Comparison of ENCODE assay signal across 7 mouse cellular contexts in genomic region chr11:72489397-72489796, GRCm38 (mm10). TPM values are rescaled to one million over a fixed set of nuclear protein-coding genes. Genes with fewer than 3 reads are reported as not detected.
DNase-seq lines count a peak whose midpoint lies in the region; ATAC-seq and TF ChIP-seq lines count a peak whose summit lies in the region.

No protein-coding gene starts in this region.

- H3K9ac ChIP-seq in hindbrain, embryonic 11.5 days (ENCODE audit: low read depth, low read length) = peak overlapping the region; percentile 79
- H3K9ac ChIP-seq in midbrain, embryonic 13.5 days (replicated peaks) = peak overlapping the region; percentile 93

- peak; percentile 26 for ATAC-seq in hindbrain, embryonic 11.5 days (ENCODE audit: low FRiP score)
- ATAC-seq in midbrain, embryonic 13.5 days = no peak

- no peak for TF ChIP-seq CTCF in layer of hippocampus, adult 2 months (conservative IDR thresholded peaks at IDR 0.05)

- peak overlapping the region; percentile 82 for H3K4me2 ChIP-seq in hindbrain, embryonic 11.5 days (replicated peaks; ENCODE audit: low read depth, low read length)
- H3K4me2 ChIP-seq in midbrain, embryonic 13.5 days (replicated peaks) = peak overlapping the region; percentile 82

- H3K4me3 ChIP-seq in layer of hippocampus, adult 2 months = peak overlapping the region; percentile 65
- H3K4me3 ChIP-seq in embryonic facial prominence, embryonic 10.5 days = peak overlapping the region; percentile 71
- H3K4me3 ChIP-seq in hindbrain, embryonic 11.5 days (ENCODE audit: low read depth, low read length) = peak overlapping the region; percentile 62
- peak overlapping the region; percentile 75 for H3K4me3 ChIP-seq in midbrain, embryonic 13.5 days (replicated peaks)

- DNase-seq in layer of hippocampus, adult 2 months (ENCODE audit: low spot score in 2 of 2) = no peak
- no peak for DNase-seq in layer of hippocampus, postnatal 10 days (ENCODE audit: low spot score in 2 of 2)
- DNase-seq in embryonic facial prominence, embryonic 10.5 days (ENCODE audit: low spot score) = no peak
- DNase-seq in hindbrain, embryonic 11.5 days (ENCODE audit: low spot score) = no peak
- DNase-seq in frontal cortex, adult 2 months (ENCODE audit: extremely low spot score in 1 of 2, low spot score in 1 of 2) = no peak
- no peak for DNase-seq in frontal cortex, postnatal 25 days (ENCODE audit: low spot score in 2 of 2)

- WGBS in embryonic facial prominence, embryonic 10.5 days = under 1% methylated on average over 41 of the region's 42 CpGs
- WGBS in hindbrain, embryonic 11.5 days = under 1% methylated on average over 20 of the region's 42 CpGs
- under 1% methylated on average over 34 of the region's 42 CpGs for WGBS in midbrain, embryonic 13.5 days

- H3K4me1 ChIP-seq in embryonic facial prominence, embryonic 10.5 days = peaks cover 36% of the 10 kb centered on the region
- H3K4me1 ChIP-seq in hindbrain, embryonic 11.5 days (replicated peaks; ENCODE audit: control insufficient read depth, insufficient read depth, low read length) = peaks cover 2% of the 10 kb centered on the region
- H3K4me1 ChIP-seq in midbrain, embryonic 13.5 days (replicated peaks) = peaks cover 52% of the 10 kb centered on the region

- peaks cover 58% of the 10 kb centered on the region for H3K27me3 ChIP-seq in embryonic facial prominence, embryonic 10.5 days (replicated peaks; ENCODE audit: low read depth, poor library complexity, severe bottlenecking)
- peaks cover 16% of the 10 kb centered on the region for H3K27me3 ChIP-seq in hindbrain, embryonic 11.5 days (ENCODE audit: control insufficient read depth, insufficient read depth, low read length)
- H3K27me3 ChIP-seq in midbrain, embryonic 13.5 days = peaks cover 26% of the 10 kb centered on the region; the same call in 1 of the 2 replicates

- H3K27ac ChIP-seq in layer of hippocampus, adult 2 months = peak overlapping the region; percentile 99
- peak overlapping the region; percentile 76 for H3K27ac ChIP-seq in embryonic facial prominence, embryonic 10.5 days (replicated peaks)
- H3K27ac ChIP-seq in hindbrain, embryonic 11.5 days (ENCODE audit: low read depth, low read length) = peak overlapping the region; percentile 86
- peak overlapping the region; percentile 95 for H3K27ac ChIP-seq in midbrain, embryonic 13.5 days

- H3K9me3 ChIP-seq in embryonic facial prominence, embryonic 10.5 days = no peaks in the 10 kb centered on the region
- no peaks in the 10 kb centered on the region for H3K9me3 ChIP-seq in hindbrain, embryonic 11.5 days (ENCODE audit: control insufficient read depth, low read length)
- H3K9me3 ChIP-seq in midbrain, embryonic 13.5 days = no peaks in the 10 kb centered on the region

- no peaks in the 10 kb centered on the region for H3K36me3 ChIP-seq in embryonic facial prominence, embryonic 10.5 days (replicated peaks)
- no peaks in the 10 kb centered on the region for H3K36me3 ChIP-seq in hindbrain, embryonic 11.5 days (ENCODE audit: control insufficient read depth, insufficient read depth, low read length)
- H3K36me3 ChIP-seq in midbrain, embryonic 13.5 days = no peaks in the 10 kb centered on the region

RNA-seq across cellular contexts. Expression of gene Spns2, which starts 0.3 kb away (rescaled TPM):
- total RNA-seq in layer of hippocampus, adult 2 months (2021) = 100 to 1,000 TPM; 101 to 105 TPM
- total RNA-seq in layer of hippocampus, postnatal 10 days (2021) = 10 to 100 TPM; 58.4 to 59.6 TPM
- polyA plus RNA-seq in embryonic facial prominence, embryonic 10.5 days (2016; fragmentation: Nextera tagmentation; extraction: Ambion mirVana) = 3.3 TPM in 2 replicates
- 5.3 and 6.2 TPM in 2 replicates for polyA plus RNA-seq in hindbrain, embryonic 11.5 days (2014; fragmentation: Nextera tagmentation; extraction: Ambion mirVana)
- 6.4 and 7.8 TPM in 2 replicates for polyA plus RNA-seq in midbrain, embryonic 13.5 days (2015; fragmentation: Nextera tagmentation; extraction: Ambion mirVana)
- polyA plus RNA-seq in frontal cortex, adult 2 months (2012; rRNA removed) = 45.0 and 47.0 TPM in 2 replicates

RNA-seq across cellular contexts. Expression of gene Mybbp1a, which starts 48.2 kb away (rescaled TPM):
- total RNA-seq in layer of hippocampus, adult 2 months (2021) = 10 to 100 TPM; 55.7 to 56.2 TPM
- total RNA-seq in layer of hippocampus, postnatal 10 days (2021) = 10 to 100 TPM; 50.2 to 55.0 TPM
- 257 and 263 TPM in 2 replicates for polyA plus RNA-seq in embryonic facial prominence, embryonic 10.5 days (2016; fragmentation: Nextera tagmentation; extraction: Ambion mirVana)
- 112 and 145 TPM in 2 replicates for polyA plus RNA-seq in hindbrain, embryonic 11.5 days (2014; fragmentation: Nextera tagmentation; extraction: Ambion mirVana)
- 84.6 and 86.2 TPM in 2 replicates for polyA plus RNA-seq in midbrain, embryonic 13.5 days (2015; fragmentation: Nextera tagmentation; extraction: Ambion mirVana)
- 55.3 and 61.4 TPM in 2 replicates for polyA plus RNA-seq in frontal cortex, adult 2 months (2012; rRNA removed)

RNA-seq across cellular contexts. Expression of gene Ggt6, which starts 54.1 kb away (rescaled TPM):
- total RNA-seq in layer of hippocampus, adult 2 months (2021) = not detected
- total RNA-seq in layer of hippocampus, postnatal 10 days (2021) = not detected
- polyA plus RNA-seq in embryonic facial prominence, embryonic 10.5 days (2016; fragmentation: Nextera tagmentation; extraction: Ambion mirVana) = 0.10 TPM in 1 of 2 replicates, not detected in the other
- not detected in 2 replicates for polyA plus RNA-seq in hindbrain, embryonic 11.5 days (2014; fragmentation: Nextera tagmentation; extraction: Ambion mirVana)
- not detected in 2 replicates for polyA plus RNA-seq in midbrain, embryonic 13.5 days (2015; fragmentation: Nextera tagmentation; extraction: Ambion mirVana)
- 0.15 and 0.22 TPM in 2 replicates for polyA plus RNA-seq in frontal cortex, adult 2 months (2012; rRNA removed)
